Mouse (Mus musculus) adipocyte (in vitro differentiated cells): Measurements from ENCODE around the gene Hoxd9.

ENCODE experiments used
- DNase-seq: peaks from one replicate; pipeline ENCODE4 v3.0.0-alpha.2; 2016; ENCODE audit warnings: low spot score

Hoxd9 gene

GRCm38 (mm10) chr2:74683471-74683951 is 14.0 kb upstream of the Hoxd9 start:
- no peak for DNase-seq

DNA sequence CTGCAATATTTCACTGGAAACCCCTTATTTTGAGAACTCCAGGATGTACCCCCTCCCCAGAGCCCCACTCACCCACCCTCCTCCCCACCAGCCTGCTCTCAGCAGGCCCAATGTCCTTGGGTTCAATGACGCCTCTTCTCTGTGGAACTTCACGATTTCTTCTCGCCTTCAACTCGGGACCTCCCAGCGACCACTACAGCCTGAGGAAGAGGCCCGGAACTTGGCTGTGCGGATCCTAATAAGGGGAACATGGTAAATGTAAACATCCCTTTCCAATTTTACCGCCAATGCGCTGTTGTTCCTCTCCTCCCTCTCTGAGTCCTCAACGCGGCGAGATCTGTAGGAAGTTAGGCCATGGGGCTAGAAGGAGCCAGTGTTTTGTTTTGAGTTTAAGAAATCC is 13.4 kb upstream of the Hoxd9 start:
- no peak for DNase-seq

DNA sequence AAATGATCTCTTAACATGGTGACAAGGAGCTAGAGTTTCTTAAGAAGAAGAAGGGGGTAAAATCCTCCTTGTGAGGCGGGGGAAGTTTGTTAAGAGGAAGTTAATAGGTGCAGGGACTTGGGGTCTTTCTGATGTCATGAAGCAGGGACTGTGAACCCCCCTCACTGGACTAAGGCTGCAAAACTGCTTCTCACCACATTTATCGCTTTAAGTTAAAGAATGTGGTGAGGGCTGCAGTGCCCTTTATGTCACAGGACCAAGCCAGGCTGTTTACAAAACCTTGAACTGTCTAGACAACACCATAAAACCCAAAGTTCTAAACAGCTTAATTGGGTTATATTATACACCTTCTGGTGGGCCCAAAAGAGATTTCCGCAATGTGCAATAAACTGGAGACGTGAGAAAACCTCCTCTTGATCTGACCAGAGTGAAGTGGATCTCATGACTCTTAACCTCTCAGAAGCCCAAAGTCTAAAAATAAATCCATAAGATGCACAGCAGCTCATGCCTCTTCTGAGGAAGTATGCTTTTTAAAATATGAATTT is 12.4 kb upstream of the Hoxd9 start:
- no peak for DNase-seq

DNA sequence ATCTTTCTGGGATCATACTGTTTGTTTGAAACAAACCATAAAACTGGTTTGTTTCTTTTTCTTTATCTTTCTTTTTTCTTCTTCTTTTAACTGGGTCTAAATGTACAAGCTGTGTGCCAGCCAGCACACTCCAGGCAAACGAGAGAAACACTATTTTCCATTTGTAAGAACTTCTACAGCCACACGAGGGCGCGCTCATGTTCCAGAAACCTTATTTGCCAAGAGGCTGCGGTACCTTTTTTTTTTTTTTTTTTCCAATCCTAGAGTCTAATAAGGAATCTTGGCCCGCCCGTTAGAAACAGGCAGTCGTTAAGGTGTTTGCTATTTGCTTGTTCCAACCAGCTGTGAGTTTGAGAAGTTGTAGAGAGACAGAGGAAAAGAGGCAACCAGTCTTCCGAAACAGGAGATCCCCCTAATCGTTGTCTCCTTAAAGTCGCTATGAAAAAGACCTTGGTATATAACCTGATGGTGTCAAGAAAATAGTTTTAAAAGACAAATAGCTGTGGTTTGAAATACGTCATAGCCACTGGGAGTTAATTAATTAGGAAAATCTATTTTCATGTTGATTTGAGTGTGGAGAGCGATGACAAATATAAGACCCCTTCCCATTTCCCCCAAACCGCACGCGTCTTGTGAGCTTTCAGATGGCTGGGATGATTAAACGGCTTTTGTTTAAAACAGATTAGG is 11.1 kb upstream of the Hoxd9 start:
- peak; percentile 82 for DNase-seq

GRCm38 (mm10) chr2:74686988-74687697 is 10.4 kb upstream of the Hoxd9 start:
- DNase-seq, result no peak

GRCm38 (mm10) chr2:74687698-74688555 is 9.6 kb upstream of the Hoxd9 start:
- DNase-seq, result no peak

DNA sequence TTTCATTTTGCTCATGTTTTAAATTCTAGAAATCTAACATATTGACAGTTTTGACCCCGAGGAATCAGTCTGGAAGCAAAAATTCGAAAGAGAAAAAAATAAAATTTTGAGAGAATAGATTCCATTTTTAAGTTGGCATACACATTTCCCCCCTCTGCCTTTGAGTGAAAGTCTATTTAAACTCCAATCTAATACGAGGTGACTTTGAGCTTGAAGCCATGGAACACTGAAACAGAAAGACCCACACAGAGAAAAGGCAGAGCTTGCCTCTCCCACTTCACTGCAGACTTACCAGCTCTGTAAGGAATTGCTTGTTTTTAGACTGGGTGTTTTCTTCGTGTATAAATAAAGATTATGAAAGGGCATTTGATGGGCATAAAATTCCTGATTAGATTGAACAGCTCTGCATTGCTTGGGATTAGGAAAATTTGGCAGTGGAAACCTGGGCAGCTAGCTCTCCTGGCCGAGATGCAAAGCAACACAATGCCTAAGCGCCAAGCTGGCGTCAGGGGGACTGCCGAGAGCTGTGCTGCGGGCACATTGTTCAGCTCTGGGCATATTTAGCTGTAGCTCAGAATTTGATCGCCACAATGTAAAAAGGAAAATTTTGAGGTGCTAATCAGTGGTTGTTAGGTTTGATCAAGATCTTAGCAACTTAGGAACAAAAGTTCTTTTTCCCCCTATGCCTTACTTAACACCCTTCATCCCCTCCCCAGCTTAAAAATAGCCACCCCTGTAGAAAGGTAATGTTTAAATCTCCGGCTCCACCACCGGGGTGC is 8.5 kb upstream of the Hoxd9 start:
- DNase-seq, result no peak

DNA sequence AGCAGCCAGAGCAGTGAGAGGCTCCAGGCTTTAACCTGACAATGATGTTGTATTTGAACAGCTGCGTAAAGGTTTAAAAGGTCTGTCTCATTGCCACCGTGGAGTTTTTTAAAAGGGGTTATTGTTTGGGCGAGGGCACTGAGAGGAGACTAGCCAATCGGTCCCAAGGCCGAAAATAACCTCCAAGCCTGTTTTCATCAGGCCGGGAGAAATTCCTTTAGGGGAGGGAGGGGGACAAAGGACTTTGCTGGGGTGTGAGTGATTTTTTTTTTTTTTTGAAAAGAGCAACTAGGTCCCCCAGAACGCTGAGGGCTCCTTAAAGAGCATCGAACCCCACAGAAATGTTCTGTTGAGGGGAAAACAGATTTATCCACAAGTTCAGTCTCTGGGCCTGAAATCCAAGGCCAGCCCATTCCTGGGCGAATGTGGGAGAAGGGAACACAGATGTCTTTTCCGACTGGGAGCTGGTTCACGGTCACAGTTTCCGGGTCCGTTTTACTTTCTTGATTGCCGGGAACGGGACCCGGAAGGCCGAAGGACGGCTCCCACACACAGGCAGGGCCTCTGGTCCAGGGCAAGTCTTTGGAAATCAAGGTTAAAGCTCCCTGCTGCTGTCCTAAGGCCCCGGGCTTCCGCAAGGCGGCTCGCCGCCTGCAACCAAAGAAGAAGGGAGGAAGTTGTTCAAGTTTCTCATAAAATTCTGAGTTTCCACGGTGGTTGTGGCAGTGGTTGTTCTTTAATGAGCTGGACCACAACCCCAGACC is 7.8 kb upstream of the Hoxd9 start:
- DNase-seq, result no peak

GRCm38 (mm10) chr2:74690338-74690716 is 7.2 kb upstream of the Hoxd9 start:
- DNase-seq, result no peak

- DNase-seq, result peak; percentile 55
These were observed 6.2 kb upstream of the Hoxd9 start, which contains the start of gene Hoxd10 for GRCm38 (mm10) chr2:74691022-74691951. Hoxd10 (plus strand) TSS chr2:74691924.

DNA sequence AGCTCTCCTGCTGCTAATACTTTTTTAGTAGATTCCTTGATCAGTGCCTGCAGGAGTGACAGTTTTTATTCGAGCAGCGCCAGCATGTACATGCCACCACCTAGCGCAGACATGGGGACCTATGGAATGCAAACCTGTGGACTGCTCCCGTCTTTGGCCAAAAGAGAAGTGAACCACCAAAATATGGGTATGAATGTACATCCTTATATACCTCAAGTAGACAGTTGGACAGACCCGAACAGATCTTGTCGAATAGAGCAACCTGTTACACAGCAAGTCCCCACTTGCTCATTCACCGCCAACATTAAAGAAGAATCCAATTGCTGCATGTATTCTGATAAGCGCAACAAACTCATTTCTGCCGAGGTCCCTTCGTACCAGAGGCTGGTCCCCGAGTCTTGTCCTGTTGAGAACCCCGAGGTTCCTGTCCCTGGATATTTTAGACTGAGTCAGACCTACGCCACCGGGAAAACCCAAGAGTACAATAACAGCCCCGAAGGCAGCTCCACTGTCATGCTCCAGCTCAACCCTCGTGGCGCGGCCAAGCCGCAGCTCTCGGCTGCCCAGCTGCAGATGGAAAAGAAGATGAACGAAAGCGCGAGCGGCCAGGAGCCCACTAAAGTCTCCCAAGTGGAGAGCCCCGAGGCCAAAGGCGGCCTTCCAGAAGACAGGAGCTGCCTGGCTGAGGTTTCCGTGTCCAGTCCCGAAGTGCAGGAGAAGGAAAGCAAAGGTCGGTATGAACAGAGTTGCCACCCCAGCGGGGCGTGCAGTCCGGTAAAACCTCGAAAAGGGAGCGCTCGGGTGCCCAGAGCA is 5.3 kb upstream of the Hoxd9 start:
- DNase-seq, result no peak

- DNase-seq, result no peak
These were observed 4.6 kb upstream of the Hoxd9 start for GRCm38 (mm10) chr2:74692808-74693431.

- no peak for DNase-seq
These were observed 4.1 kb upstream of the Hoxd9 start for GRCm38 (mm10) chr2:74693432-74693827.

DNA sequence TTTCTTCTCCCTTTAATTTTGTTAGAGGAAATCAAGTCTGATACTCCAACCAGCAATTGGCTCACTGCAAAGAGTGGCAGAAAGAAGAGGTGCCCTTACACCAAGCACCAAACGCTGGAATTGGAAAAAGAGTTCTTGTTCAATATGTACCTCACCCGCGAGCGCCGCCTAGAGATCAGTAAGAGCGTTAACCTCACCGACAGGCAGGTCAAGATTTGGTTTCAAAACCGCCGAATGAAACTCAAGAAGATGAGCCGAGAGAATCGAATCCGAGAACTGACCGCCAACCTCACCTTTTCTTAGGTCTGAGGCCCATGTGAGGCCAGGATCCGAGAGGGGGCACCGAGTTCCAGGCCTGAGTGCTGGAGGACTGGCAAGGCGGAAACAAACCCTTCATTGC is 3.5 kb upstream of the Hoxd9 start:
- no peak for DNase-seq

- no peak for DNase-seq
These were observed 2.1 kb upstream of the Hoxd9 start for GRCm38 (mm10) chr2:74695383-74695782.

DNA sequence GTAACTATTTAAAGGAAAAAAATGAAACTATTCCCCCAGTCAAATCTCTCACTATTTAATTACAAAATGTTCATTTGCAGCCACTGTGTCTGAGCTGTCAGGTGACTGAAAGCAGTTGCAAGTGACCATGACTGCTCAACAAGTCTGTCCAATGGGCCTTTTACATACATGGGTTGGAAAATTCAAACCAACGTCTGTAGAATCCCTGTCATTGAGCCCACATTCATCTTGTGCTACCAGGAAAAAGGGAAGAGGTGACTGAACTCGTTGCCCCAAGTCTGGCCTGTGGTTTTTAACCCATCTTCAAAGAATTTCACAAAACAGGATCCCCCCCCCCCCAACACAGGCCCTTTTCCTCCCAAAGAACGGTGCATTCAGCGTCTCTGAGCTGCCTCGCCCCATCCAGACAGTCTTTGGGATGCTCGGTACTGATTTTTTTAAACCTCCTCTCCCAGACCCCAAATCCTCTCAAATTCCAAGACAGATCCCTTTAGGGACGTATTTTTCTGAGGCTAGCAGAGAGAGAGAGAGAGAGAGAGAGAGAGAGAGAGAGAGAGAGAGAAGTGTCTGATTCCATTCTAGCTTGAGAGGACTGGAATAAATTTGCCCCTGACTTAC is 1.6 kb upstream of the Hoxd9 start:
- no peak for DNase-seq

GRCm38 (mm10) chr2:74696442-74697335 is 838 bp upstream of the Hoxd9 start:
- DNase-seq, result no peak
